Mouse (Mus musculus) liver, embryonic 14.5 days (tissue): ENCODE results near the gene Dpp6.

Source experiments
- CTCF ChIP-seq: IDR thresholded peaks from 2 replicates; pipeline ENCODE4 v1.5.1; 2016; ENCODE audit warnings: antibody characterized with exemption, low read depth, control low read depth
- EP300 ChIP-seq: IDR thresholded peaks from 2 replicates; pipeline ENCODE4 v1.6.1; 2016; ENCODE audit warnings: antibody characterized with exemption, low read depth

- TF ChIP-seq CTCF (no peak), EP300 (peak; percentile 59)
These were observed 847.1 kb downstream of the Dpp6 start for GRCm38 (mm10) chr5:27664111-27664510.
